Mouse (Mus musculus): ENCODE data around the gene Frat1. TPM values are rescaled to one million over a fixed set of nuclear protein-coding genes. Genes with fewer than 3 reads are reported as not detected.
A peak's percentile ranks its signal among the peaks of the same experiment; 100 is the strongest.

Frat1 gene
- polyA plus RNA-seq, 1 experiment: not detected

- Histone ChIP-seq H3K4me3 (ENCODE audit: insufficient read depth, low read depth, low read length) (peak overlapping the region; percentile 24; the same call in 1 of the 2 replicates), H3K4me1 (ENCODE audit: control insufficient read depth, insufficient read depth, low read length) (peaks cover 27% of the 10 kb centered on the region), H3K27ac (ENCODE audit: insufficient read depth, low read depth, low read length) (peak overlapping the region; percentile 84)
- 3% methylated on average over 6 of the region's 6 CpGs for WGBS
- TF ChIP-seq POLR2A (IDR thresholded peaks at IDR 0.05; ENCODE audit: insufficient read depth, low read depth, low read length) (no peak), CTCF (IDR thresholded peaks at IDR 0.05; ENCODE audit: insufficient read depth, low read depth, low read length) (peak; percentile 11; the same call in 1 of the 2 replicates)
Measured at GRCm38 (mm10) chr19:41835816-41836215, 6.0 kb downstream of the Frat1 start.

- no peak overlapping the region for H3K4me3 ChIP-seq (ENCODE audit: insufficient read depth, low read depth, low read length)
- 38% methylated on average over 3 of the region's 3 CpGs for WGBS
- peak overlapping the region; percentile 51 for H3K27ac ChIP-seq (ENCODE audit: insufficient read depth, low read depth, low read length)
- H3K4me1 ChIP-seq (ENCODE audit: control insufficient read depth, insufficient read depth, low read length): peaks cover 25% of the 10 kb centered on the region
- no peak for TF ChIP-seq POLR2A (IDR thresholded peaks at IDR 0.05; ENCODE audit: insufficient read depth, low read depth, low read length)
- no peak for TF ChIP-seq CTCF (IDR thresholded peaks at IDR 0.05; ENCODE audit: insufficient read depth, low read depth, low read length)
Measured at GRCm38 (mm10) chr19:41836719-41837118, 6.9 kb downstream of the Frat1 start.

- Histone ChIP-seq H3K4me1 (ENCODE audit: control insufficient read depth, insufficient read depth, low read length) (peaks cover 21% of the 10 kb centered on the region), H3K27ac (ENCODE audit: insufficient read depth, low read depth, low read length) (peak overlapping the region; percentile 51), H3K4me3 (ENCODE audit: insufficient read depth, low read depth, low read length) (no peak overlapping the region)
- WGBS: 75% methylated on average over 9 of the region's 9 CpGs
- TF ChIP-seq CTCF (IDR thresholded peaks at IDR 0.05; ENCODE audit: insufficient read depth, low read depth, low read length) (no peak), POLR2A (IDR thresholded peaks at IDR 0.05; ENCODE audit: insufficient read depth, low read depth, low read length) (no peak)
Measured at GRCm38 (mm10) chr19:41837194-41837916, 7.6 kb downstream of the Frat1 start.

DNA sequence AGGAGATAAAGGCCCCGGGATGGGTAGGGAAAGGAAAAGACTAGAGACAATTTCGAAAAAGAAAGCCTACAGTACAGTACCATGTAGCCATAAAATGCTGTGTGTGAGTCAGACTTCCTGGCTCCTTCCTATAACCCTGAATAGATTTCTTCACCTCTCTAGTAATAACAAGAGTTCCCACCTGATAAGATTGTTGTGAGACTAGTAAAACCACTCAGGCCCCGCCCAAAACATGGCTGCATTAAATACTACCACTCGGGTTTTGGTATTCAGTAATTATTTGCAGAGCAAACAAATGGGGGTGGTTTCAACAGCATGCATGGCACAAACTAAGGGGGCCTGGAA lies 8.1 kb downstream of the Frat1 start:
- no peak overlapping the region for H3K4me3 ChIP-seq (ENCODE audit: insufficient read depth, low read depth, low read length)
- H3K27ac ChIP-seq (ENCODE audit: insufficient read depth, low read depth, low read length): no peak overlapping the region
- 57% methylated on average over 4 of the region's 4 CpGs for WGBS
- TF ChIP-seq CTCF (IDR thresholded peaks at IDR 0.05; ENCODE audit: insufficient read depth, low read depth, low read length) (no peak), POLR2A (IDR thresholded peaks at IDR 0.05; ENCODE audit: insufficient read depth, low read depth, low read length) (no peak)
- H3K4me1 ChIP-seq (ENCODE audit: control insufficient read depth, insufficient read depth, low read length): peaks cover 18% of the 10 kb centered on the region

DNA sequence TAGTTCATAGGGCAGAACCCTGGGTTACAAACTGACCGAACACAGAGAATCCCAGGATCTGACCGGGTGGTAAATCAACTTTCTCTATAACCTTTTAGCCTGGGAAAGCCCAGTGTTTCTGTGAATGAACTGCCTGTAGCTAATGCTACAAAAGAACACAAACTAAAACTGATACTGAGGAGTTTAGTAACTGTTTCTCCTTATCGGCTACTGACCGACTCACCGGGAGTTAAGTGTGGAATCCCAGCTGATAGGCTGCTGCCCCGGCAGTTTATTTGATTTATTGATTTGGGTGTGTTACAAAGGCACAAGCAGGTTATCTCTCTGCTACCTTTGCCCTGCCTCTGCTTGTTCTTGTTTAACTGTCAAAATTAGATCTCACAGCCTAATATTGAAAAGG lies 9.0 kb downstream of the Frat1 start:
- Histone ChIP-seq H3K27ac (ENCODE audit: insufficient read depth, low read depth, low read length) (no peak overlapping the region), H3K4me3 (ENCODE audit: insufficient read depth, low read depth, low read length) (no peak overlapping the region), H3K4me1 (ENCODE audit: control insufficient read depth, insufficient read depth, low read length) (peaks cover 16% of the 10 kb centered on the region)
- no peak for TF ChIP-seq POLR2A (IDR thresholded peaks at IDR 0.05; ENCODE audit: insufficient read depth, low read depth, low read length)
- WGBS: 90% methylated on average over 6 of the region's 6 CpGs

- Histone ChIP-seq H3K27ac (ENCODE audit: insufficient read depth, low read depth, low read length) (no peak overlapping the region), H3K4me3 (ENCODE audit: insufficient read depth, low read depth, low read length) (no peak overlapping the region), H3K4me1 (ENCODE audit: control insufficient read depth, insufficient read depth, low read length) (peaks cover 16% of the 10 kb centered on the region)
- 91% methylated on average over 3 of the region's 3 CpGs for WGBS
- TF ChIP-seq POLR2A (IDR thresholded peaks at IDR 0.05; ENCODE audit: insufficient read depth, low read depth, low read length) (no peak), CTCF (IDR thresholded peaks at IDR 0.05; ENCODE audit: insufficient read depth, low read depth, low read length) (no peak)
Measured at GRCm38 (mm10) chr19:41839685-41840084, 9.9 kb downstream of the Frat1 start.

DNA sequence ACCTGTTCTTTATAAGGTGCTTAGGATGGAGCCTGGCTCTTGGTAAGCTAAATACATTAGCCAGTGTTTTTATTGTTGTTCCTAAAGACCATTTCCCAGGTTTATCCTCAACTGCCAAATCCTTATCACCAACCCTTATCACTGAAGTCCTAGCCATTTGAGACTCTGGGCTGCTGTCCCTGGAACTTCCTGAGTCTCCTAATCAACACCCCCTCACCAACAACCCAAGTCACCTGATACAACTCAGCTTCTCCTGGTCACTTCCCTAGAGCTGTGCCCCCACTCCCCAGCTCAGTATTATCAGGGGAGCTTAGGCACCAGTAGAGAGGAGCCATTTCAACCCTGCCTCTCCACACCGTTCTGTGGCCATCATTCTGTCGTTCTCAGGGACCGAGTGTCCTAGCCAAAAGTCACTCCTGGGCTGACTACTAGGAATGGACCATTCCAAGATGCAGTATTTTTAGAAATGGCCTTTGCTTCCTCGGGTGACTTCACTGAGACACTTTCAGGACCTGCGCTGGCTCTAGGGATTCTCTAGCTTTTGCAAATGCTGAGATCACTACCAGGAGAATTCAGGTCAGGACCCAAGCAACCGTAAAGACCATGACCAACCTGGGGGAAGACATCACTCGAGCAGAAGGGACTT lies 11.5 kb downstream of the Frat1 start:
- TF ChIP-seq CTCF (IDR thresholded peaks at IDR 0.05; ENCODE audit: insufficient read depth, low read depth, low read length) (no peak), POLR2A (IDR thresholded peaks at IDR 0.05; ENCODE audit: insufficient read depth, low read depth, low read length) (no peak)
- Histone ChIP-seq H3K4me1 (ENCODE audit: control insufficient read depth, insufficient read depth, low read length) (peaks cover 15% of the 10 kb centered on the region), H3K27ac (ENCODE audit: insufficient read depth, low read depth, low read length) (no peak overlapping the region), H3K4me3 (ENCODE audit: insufficient read depth, low read depth, low read length) (no peak overlapping the region)
- WGBS: 86% methylated on average over 7 of the region's 7 CpGs

DNA sequence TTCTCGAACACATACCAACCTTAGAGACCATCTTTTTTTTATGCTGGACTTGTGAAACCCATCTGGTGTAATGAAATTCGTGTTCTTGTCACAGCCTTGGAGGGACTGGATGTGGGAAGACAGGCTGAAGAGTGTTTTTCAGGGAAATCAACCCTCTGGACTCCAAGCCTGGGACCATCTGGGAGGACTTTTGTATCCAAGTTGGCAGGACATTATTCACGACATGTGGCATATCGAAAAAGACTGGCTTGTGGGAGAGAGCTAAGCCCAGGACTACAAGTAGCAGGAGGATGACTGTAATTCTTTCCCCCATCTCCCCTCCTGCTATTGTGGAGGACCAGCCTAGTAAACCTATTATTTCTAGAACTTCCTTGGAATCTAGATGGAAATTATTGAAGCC lies 12.4 kb downstream of the Frat1 start:
- Histone ChIP-seq H3K4me1 (ENCODE audit: control insufficient read depth, insufficient read depth, low read length) (peaks cover 12% of the 10 kb centered on the region), H3K4me3 (ENCODE audit: insufficient read depth, low read depth, low read length) (no peak overlapping the region), H3K27ac (ENCODE audit: insufficient read depth, low read depth, low read length) (no peak overlapping the region)
- no peak for TF ChIP-seq POLR2A (IDR thresholded peaks at IDR 0.05; ENCODE audit: insufficient read depth, low read depth, low read length)
- WGBS: 91% methylated on average over 4 of the region's 4 CpGs

- no peak for TF ChIP-seq CTCF (IDR thresholded peaks at IDR 0.05; ENCODE audit: insufficient read depth, low read depth, low read length)
- TF ChIP-seq POLR2A (IDR thresholded peaks at IDR 0.05; ENCODE audit: insufficient read depth, low read depth, low read length): no peak
- Histone ChIP-seq H3K27ac (ENCODE audit: insufficient read depth, low read depth, low read length) (no peak overlapping the region), H3K4me1 (ENCODE audit: control insufficient read depth, insufficient read depth, low read length) (peaks cover 10% of the 10 kb centered on the region; the same call in 1 of the 2 replicates), H3K4me3 (ENCODE audit: insufficient read depth, low read depth, low read length) (no peak overlapping the region)
- WGBS: 87% methylated on average over 4 of the region's 4 CpGs
Measured at GRCm38 (mm10) chr19:41842706-41843105, 12.9 kb downstream of the Frat1 start.
